Mouse (Mus musculus) inflammation-experienced regulatory T-cells (primary cell): ENCODE data around the gene Smok2b. TPM values are rescaled to one million over a fixed set of nuclear protein-coding genes. Genes with fewer than 3 reads are reported as not detected.

ENCODE experiments used
- polyA plus RNA-seq, 2 experiments: library from polyadenylated mRNA; unstranded; fragments of 100-300 nt; shearing (Covaris generic); gene quantifications; one replicate each; pipeline ENCODE4 v1.2.1; 2017

Gene Smok2b
- polyA plus RNA-seq, result 10 to 100 TPM in 1 of 2 experiments, under 1 TPM in 1; 0.92 to 10.6 TPM

DNA sequence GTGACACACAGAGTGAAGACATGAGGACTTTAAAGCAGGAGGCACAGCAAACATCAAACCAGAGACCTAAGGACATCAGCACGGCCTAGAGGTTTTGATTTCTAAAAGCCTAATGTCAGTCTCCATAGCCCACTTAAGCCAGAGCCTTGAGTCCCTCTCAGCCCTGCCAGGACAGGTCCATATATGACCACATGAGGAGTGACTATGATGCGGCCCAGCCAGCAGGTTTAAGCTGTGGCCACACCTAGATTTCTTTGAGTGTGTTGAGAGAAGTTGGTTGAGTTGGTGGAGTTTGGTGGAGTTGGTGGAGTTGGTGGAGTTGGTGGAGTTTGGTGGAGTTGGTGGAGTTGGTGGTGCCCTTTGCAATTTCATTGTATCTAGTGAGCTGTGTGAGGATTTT, at the start of gene Smok2b:
Gene Smok2b, plus strand, starts transcription at position 301 of the 400 bp plus-strand sequence.

GRCm38 (mm10) chr17:13220888-13221287, 9.2 kb upstream of the Smok2b start, which contains the start of gene Smok2a:
Smok2a (plus strand) TSS chr17:13221188.

Other genes with a start within 250 kb of the Smok2b start
- 10 to 100 TPM; 70.8 to 89.0 TPM for gene Wtap, start 236.1 kb upstream of the Smok2b start, polyA plus RNA-seq
- 100 to 1,000 TPM in 1 of 2 experiments, 10 to 100 TPM in 1; 99.0 to 110 TPM for gene Sod2, start 223.4 kb upstream of the Smok2b start, polyA plus RNA-seq
- not detected for gene Gpr31b, start 178.0 kb upstream of the Smok2b start, polyA plus RNA-seq
- under 1 TPM in 1 of 2 experiments, not detected in 1; 0.53 TPM for gene Tcp10b, start 169.2 kb upstream of the Smok2b start, polyA plus RNA-seq
- gene Unc93a, start 98.4 kb upstream of the Smok2b start, polyA plus RNA-seq, result under 1 TPM in 1 of 2 experiments, not detected in 1; 0.73 TPM
- 1 to 10 TPM in 1 of 2 experiments, under 1 TPM in 1; 0.64 to 2.5 TPM for gene Smok2a, start 9.1 kb upstream of the Smok2b start, polyA plus RNA-seq
- under 1 TPM; 0.12 to 0.82 TPM for gene Tcp10c, start 124.3 kb downstream of the Smok2b start, polyA plus RNA-seq